ENCODE assay signal across 1 mouse cellular context in the genomic region with DNA sequence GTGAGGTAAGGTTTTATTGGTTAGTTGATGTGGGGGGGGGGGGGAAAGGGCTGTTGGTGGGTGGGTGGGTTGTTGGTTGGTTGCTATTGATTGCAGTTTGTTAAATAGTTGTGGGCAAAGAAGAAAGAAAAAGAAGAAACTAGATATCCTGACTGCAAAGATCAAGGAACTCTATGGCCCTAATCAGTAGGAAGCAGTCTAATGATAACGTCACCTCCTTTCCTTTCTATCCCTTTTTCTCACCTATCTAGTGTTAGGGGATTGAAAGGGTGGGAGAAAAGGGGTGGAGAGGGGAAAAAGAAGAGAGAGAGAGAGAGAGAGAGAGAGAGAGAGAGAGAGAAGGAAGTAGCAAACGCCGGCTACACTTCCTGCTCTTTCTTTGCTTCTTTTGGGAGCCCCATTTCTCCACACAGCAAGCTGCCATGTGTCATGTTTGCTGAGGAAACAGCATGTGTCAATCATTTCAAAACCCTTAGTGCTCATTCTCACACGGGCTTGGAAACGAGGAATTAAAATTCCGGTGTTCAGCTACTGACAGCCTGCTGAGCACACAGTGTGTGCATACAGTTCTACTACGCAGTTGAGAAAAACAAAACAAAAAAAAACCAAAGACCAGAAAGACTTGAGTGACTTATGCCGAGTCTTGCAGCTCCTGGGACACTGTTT.
TF ChIP-seq lines count a peak whose summit lies in the region.

No protein-coding gene starts in this region.

TF ChIP-seq in MEL, 35 proteins besides CTCF, POLR2A, EP300 and RAD21:
- TF ChIP-seq RCOR1 (IDR thresholded peaks at IDR 0.05; ENCODE audit: low read depth, low read length): no peak
- no peak for TF ChIP-seq ZKSCAN1 (IDR thresholded peaks at IDR 0.05; ENCODE audit: low read depth, low read length)
- TF ChIP-seq TCF12 (IDR thresholded peaks at IDR 0.05; ENCODE audit: low read depth, low read length): peak; percentile 81
- TF ChIP-seq GABPA (IDR thresholded peaks at IDR 0.05; ENCODE audit: low read depth, low read length): no peak
- TF ChIP-seq SIN3A (IDR thresholded peaks at IDR 0.05; ENCODE audit: low read length): no peak
- TF ChIP-seq HCFC1 (IDR thresholded peaks at IDR 0.05; ENCODE audit: low read depth, low read length): no peak
- TF ChIP-seq MYC (IDR thresholded peaks at IDR 0.05; ENCODE audit: low read depth, low read length): peak; percentile 59; the same call in 1 of the 2 replicates
- TF ChIP-seq POLR2AphosphoS2 (IDR thresholded peaks at IDR 0.05; ENCODE audit: low read length): no peak
- no peak for TF ChIP-seq ZMIZ1 (IDR thresholded peaks at IDR 0.05; ENCODE audit: low read depth, low read length)
- no peak for TF ChIP-seq SMC3 (IDR thresholded peaks at IDR 0.05; ENCODE audit: low read depth, low read length)
- no peak for TF ChIP-seq POLR2AphosphoS5 (IDR thresholded peaks at IDR 0.05; ENCODE audit: borderline replicate concordance, low read depth, low read length)
- no peak for TF ChIP-seq E2F4 (IDR thresholded peaks at IDR 0.05; ENCODE audit: borderline replicate concordance, low read depth, low read length)
- TF ChIP-seq USF2 (IDR thresholded peaks at IDR 0.05; ENCODE audit: borderline replicate concordance in 1 of 2, insufficient read depth in 1 of 2, low read depth in 1 of 2, low read length in 2 of 2): no peak
- no peak for TF ChIP-seq NELFE (IDR thresholded peaks at IDR 0.05; ENCODE audit: low read depth, low read length)
- no peak for TF ChIP-seq USF1 (IDR thresholded peaks at IDR 0.05; ENCODE audit: low read depth, low read length)
- no peak for TF ChIP-seq CHD1 (IDR thresholded peaks at IDR 0.05; ENCODE audit: low read depth, low read length)
- TF ChIP-seq MXI1 (IDR thresholded peaks at IDR 0.05; ENCODE audit: low read depth, low read length): no peak
- TF ChIP-seq ETS1 (IDR thresholded peaks at IDR 0.05; ENCODE audit: low read depth, low read length): peak; percentile 49; the same call in 1 of the 2 replicates
- 0 out of 2 replicates have a peak, but pooled peaks have one; percentile 27 for TF ChIP-seq MAX (IDR thresholded peaks at IDR 0.05; ENCODE audit: low read length)
- no peak for TF ChIP-seq BHLHE40 (IDR thresholded peaks at IDR 0.05; ENCODE audit: borderline replicate concordance, low read depth, low read length)
- TF ChIP-seq NRF1 (IDR thresholded peaks at IDR 0.05; ENCODE audit: insufficient read depth, low read depth, low read length, poor library complexity, severe bottlenecking): no peak
- TF ChIP-seq MYB (IDR thresholded peaks at IDR 0.05; ENCODE audit: low read depth, low read length): no peak
- no peak for TF ChIP-seq ZNF384 (IDR thresholded peaks at IDR 0.05; ENCODE audit: low read depth, low read length)
- TF ChIP-seq TAL1 (IDR thresholded peaks at IDR 0.05; ENCODE audit: low read length): peak; percentile 23; the same call in 1 of the 2 replicates
- no peak for TF ChIP-seq ZC3H11A (IDR thresholded peaks at IDR 0.05; ENCODE audit: low read depth, low read length)
- no peak for TF ChIP-seq MAFK (IDR thresholded peaks at IDR 0.05; ENCODE audit: borderline replicate concordance, low read depth, low read length)
- TF ChIP-seq UBTF (IDR thresholded peaks at IDR 0.05; ENCODE audit: borderline replicate concordance, insufficient read depth, low read depth, low read length): no peak
- TF ChIP-seq GATA1 (IDR thresholded peaks at IDR 0.05; ENCODE audit: low read depth, low read length): peak; percentile 87
- peak; percentile 23; the same call in 1 of the 2 replicates for TF ChIP-seq ELF1 (IDR thresholded peaks at IDR 0.05; ENCODE audit: low read depth, low read length)
